Mouse (Mus musculus): ENCODE results near the gene Mpig6b.

DNA sequence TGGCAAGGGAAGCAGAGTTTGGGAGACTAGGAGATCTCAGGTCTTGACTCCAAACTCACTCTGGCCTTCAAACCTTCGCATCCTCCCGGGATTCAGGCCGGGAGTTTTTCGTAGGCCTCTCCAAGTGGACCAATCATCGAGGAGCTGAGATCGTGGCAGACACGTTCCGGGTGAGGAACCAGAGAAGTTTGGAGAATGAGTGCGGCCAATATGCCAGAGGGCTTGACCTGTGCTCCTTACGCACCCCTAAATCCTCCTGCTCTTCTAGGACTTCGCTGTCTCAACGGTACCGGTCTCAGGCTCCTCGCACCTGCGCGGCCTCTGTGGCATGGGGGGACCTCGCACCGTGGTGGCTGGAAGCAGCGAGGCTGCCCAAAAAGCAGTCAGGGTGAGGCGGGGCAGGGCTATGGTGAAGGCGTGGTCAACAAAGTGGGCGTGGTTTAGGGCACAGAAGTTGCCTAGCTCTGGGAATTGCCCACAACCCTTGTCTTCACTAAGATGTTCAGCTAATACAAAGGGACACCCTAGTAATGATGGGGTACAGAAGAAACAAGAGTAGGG lies 5.2 kb downstream of the Mpig6b start:
- TF ChIP-seq EP300 (IDR thresholded peaks at IDR 0.05; ENCODE audit: low read depth) (no peak), CTCF (IDR thresholded peaks at IDR 0.05; ENCODE audit: low read depth) (no peak)
